Mouse (Mus musculus): ENCODE data around the gene Hdac11.

- TF ChIP-seq POLR2A (IDR thresholded peaks at IDR 0.05; ENCODE audit: insufficient read length, low read depth) (no peak), USF1 (IDR thresholded peaks at IDR 0.05; ENCODE audit: low read depth) (no peak), POLR2AphosphoS2 (IDR thresholded peaks at IDR 0.05; ENCODE audit: insufficient read length, low read depth) (no peak), CEBPB (IDR thresholded peaks at IDR 0.05; ENCODE audit: insufficient read depth, poor library complexity, severe bottlenecking) (no peak), MAX (IDR thresholded peaks at IDR 0.05; ENCODE audit: low read depth) (no peak), E2F4 (IDR thresholded peaks at IDR 0.05; ENCODE audit: insufficient read depth) (no peak), TCF3 (IDR thresholded peaks at IDR 0.05; ENCODE audit: insufficient read length, low read depth) (no peak), MYOD1 (IDR thresholded peaks at IDR 0.05; ENCODE audit: control insufficient read depth in 1 of 3, insufficient read length in 2 of 3, low read depth in 2 of 3) (no peak)
Measured at GRCm38 (mm10) chr6:91115863-91116243, 40.6 kb upstream of the Hdac11 start.
